Mouse (Mus musculus) liver, postnatal 0 days (tissue): ENCODE measurements around the gene Abcc10. TPM values are rescaled to one million over a fixed set of nuclear protein-coding genes. Genes with fewer than 3 reads are reported as not detected.

Source experiments
- ATAC-seq: fragments of 200-750 bp; cut with Nextera tagmentation; 2 replicates; pipeline ENCODE4 v1.8.0; 2017; ENCODE audit warnings: mild to moderate bottlenecking, moderate library complexity
- DNase-seq: peaks from one replicate; pipeline ENCODE4 v3.0.0-alpha.2; 2016
- H3K27ac ChIP-seq: fragments of 300-500 bp; sonication (generic); 2 replicates; pipeline ENCODE4 v1.5.1; 2014; ENCODE audit warnings: antibody characterized with exemption, moderate library complexity, mild to moderate bottlenecking, low read depth
- H3K27me3 ChIP-seq: fragments of 300-500 bp; sonication (generic); 2 replicates; pipeline ENCODE4 v1.6.1; 2014; ENCODE audit warnings: low read length, control low read depth, mixed read lengths; ENCODE audit not compliant: insufficient read depth
- H3K36me3 ChIP-seq: fragments of 300-500 bp; sonication (generic); replicated peaks from 2 replicates; pipeline ENCODE4 v1.6.1; 2014; ENCODE audit warnings: mild to moderate bottlenecking, control low read depth, low read length, moderate library complexity, mixed read lengths; ENCODE audit not compliant: insufficient read depth
- H3K4me1 ChIP-seq: fragments of 300-500 bp; sonication (generic); 2 replicates; pipeline ENCODE4 v1.6.1; 2014; ENCODE audit warnings: antibody characterized with exemption, mild to moderate bottlenecking, control low read depth; ENCODE audit not compliant: insufficient read depth
- H3K4me2 ChIP-seq: fragments of 300-500 bp; sonication (generic); 2 replicates; pipeline ENCODE4 v1.6.1; 2014; ENCODE audit warnings: low read depth, mild to moderate bottlenecking, low read length, moderate library complexity, mixed read lengths
- H3K4me3 ChIP-seq: fragments of 300-500 bp; sonication (generic); 2 replicates; pipeline ENCODE4 v1.5.1; 2014; ENCODE audit warnings: low read depth, low read length
- H3K9ac ChIP-seq: fragments of 300-500 bp; sonication (generic); replicated peaks from 2 replicates; pipeline ENCODE4 v1.6.1; 2014; ENCODE audit warnings: mild to moderate bottlenecking, moderate library complexity
- H3K9me3 ChIP-seq: fragments of 300-500 bp; sonication (generic); 2 replicates; pipeline ENCODE4 v1.6.1; 2016; ENCODE audit warnings: mild to moderate bottlenecking, control low read depth, low read length, mixed read lengths
- CTCF ChIP-seq: sonication (generic); IDR thresholded peaks from 2 replicates; pipeline ENCODE4 v1.5.1; 2016; ENCODE audit warnings: antibody characterized with exemption, low read depth
- EP300 ChIP-seq: IDR thresholded peaks from 2 replicates; pipeline ENCODE4 v1.6.1; 2016; ENCODE audit warnings: antibody characterized with exemption, low read depth, mild to moderate bottlenecking
- WGBS: fragments of 180-500 bp; shearing (Covaris S2); extraction: QIAGEN DNeasy Blood & Tissue Kit; methylation state at CpG from one replicate; pipeline ENCODE4 v1.1.7; 2014; ENCODE audit not compliant: insufficient replicate concordance; 5-methylcytosine and 5-hydroxymethylcytosine counted together
- polyA plus RNA-seq: library from polyadenylated mRNA; unstranded; fragments of >200 nt; fragmentation: Nextera tagmentation; extraction: Ambion mirVana; gene quantifications from 2 replicates; pipeline ENCODE4 v1.2.1, GENCODE M21; 2015

Gene Abcc10
- polyA plus RNA-seq, 1 experiment from 2014 or later, result 1.5 TPM

DNA sequence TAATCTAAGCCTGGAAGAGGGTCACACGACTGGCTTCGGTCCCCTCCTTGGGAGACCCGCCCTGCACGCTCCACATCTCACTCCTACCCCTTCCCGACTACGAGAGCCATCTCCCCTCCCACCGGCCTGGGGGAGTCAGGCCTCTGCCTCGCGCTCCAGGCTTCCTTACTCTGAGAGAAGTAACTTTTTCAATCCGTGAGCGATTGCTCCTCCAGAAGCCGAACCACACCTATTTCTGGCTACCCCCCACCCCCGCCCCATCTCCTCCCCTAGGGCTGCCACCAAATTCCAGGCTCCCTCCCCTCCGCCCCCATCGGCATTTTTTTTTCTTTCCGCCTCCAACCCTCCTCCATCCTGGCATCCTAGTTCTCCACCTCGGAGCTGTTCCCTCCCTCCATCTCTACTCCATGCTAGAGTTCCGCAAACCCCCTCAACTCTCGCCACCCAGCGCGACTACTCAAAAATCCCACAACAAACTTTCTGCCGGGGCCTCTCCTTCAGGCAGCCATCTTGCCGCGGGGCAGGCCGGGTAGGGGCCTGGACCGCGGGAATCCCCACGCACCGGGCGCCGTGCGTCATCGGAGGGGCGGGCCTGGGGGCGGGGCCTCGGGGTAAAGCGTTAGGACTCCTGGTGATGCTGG, 45.5 kb downstream of the Abcc10 start, which contains the start of gene Tjap1:
TSS of gene Tjap1 (minus strand) at position 544 of the 641 bp plus-strand sequence.
- DNase-seq (peak; percentile 94), ATAC-seq (peak; percentile 99)
- TF ChIP-seq EP300 (no peak), CTCF (no peak)
- Histone ChIP-seq H3K9ac (peak within 1 kb of the TSS; percentile 83), H3K27me3 (no peaks in the 10 kb centered on the region), H3K4me1 (peaks cover 16% of the 10 kb centered on the region), H3K27ac (peak within 1 kb of the TSS; percentile 73), H3K4me3 (peak within 1 kb of the TSS; percentile 77), H3K4me2 (peak within 1 kb of the TSS; percentile 89), H3K9me3 (no peaks in the 10 kb centered on the region), H3K36me3 (peaks cover 21% of the 10 kb centered on the region)
- under 1% methylated on average over 37 of the region's 37 CpGs for WGBS

DNA sequence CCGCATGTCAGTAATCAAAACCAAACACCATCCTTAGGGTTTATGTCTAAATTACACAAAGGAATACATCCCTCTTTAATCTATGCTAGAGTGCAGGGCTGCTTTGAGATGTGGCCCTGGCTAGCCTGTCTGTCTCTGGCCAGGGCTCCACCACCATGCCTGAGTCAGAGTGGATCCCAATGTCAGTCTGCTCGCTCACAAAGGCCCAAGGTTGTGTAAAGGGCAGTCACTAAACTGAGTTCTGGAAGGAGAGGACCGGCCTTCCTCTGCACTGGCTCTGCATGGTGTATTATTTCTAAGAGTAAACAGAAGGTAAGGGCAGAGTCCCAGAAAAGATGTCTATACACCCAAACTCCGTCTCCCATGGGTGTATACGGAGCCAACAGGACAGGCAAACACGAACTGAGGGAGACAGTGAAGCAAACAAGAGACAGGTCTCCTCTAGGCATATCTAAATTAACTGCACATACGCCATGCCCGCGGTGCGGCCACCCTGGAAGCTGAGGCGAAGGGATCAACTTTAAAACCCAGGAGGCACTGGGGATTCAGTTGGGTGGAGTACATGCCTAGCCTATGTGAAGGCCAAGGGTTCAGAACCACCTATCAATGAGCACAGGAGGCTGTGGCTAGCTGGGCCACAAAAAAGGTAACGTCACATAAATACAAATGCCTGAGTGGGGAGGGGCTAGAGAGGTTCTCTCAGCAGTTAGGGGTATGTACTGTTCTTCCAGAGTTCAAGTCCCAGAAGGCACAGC, 50.0 kb downstream of the Abcc10 start:
- TF ChIP-seq EP300 (no peak), CTCF (no peak)
- WGBS, result 80% methylated on average over 12 of the region's 12 CpGs
- no peak for DNase-seq
- peaks cover 13% of the 10 kb centered on the region for H3K4me1 ChIP-seq
- H3K36me3 ChIP-seq, result peaks cover 31% of the 10 kb centered on the region
- H3K9me3 ChIP-seq, result no peaks in the 10 kb centered on the region
- no peak overlapping the region; the same call in 1 of the 2 replicates for H3K9ac ChIP-seq
- no peak overlapping the region for H3K27ac ChIP-seq
- no peak overlapping the region for H3K4me3 ChIP-seq
- ATAC-seq, result no peak
- H3K4me2 ChIP-seq, result no peak overlapping the region
- no peaks in the 10 kb centered on the region for H3K27me3 ChIP-seq

DNA sequence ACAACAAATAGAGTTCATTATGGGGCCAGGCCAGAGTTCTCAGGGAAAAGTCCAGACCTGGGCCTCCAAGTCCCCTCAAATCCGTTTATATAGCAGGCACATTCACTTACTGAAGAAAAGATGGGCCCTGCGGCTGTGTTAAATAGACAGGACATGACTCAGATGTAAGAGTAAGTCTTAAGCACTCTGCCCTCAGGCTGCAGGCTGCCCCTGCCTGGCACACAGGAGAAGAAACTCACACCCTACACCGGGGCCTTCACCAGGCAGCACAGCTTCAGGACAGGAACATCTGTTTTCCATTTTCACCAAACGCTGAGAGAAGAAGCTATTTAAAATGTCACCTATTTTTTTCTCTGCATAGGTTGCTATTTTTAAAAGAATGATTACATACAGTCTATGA, 50.6 kb downstream of the Abcc10 start:
- ATAC-seq (no peak), DNase-seq (no peak)
- Histone ChIP-seq H3K27me3 (no peaks in the 10 kb centered on the region), H3K4me1 (peaks cover 10% of the 10 kb centered on the region), H3K36me3 (peaks cover 31% of the 10 kb centered on the region), H3K9me3 (no peaks in the 10 kb centered on the region), H3K27ac (no peak overlapping the region), H3K4me2 (no peak overlapping the region), H3K9ac (no peak overlapping the region), H3K4me3 (no peak overlapping the region)
- TF ChIP-seq CTCF, result no peak
- TF ChIP-seq EP300, result no peak
- WGBS, result 87% methylated on average over 4 of the region's 4 CpGs

DNA sequence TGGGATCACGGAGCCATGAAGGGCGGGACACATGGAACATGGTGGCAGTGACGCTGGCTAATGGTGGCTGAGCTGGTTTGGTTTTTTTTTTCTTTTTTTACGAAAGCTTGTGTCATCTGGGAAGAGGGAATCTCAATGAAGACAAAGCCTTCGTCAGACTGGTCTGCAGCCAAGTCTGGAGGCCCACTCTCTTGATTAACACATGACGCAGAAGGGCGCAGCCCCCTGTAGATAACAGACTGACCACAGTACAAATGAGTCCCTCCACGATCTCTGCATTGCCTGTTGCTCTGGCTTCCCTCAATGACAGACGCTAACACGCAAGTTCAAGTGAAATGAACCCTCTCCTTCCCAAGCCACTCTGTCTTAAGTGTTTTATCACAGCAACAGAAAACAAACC, 52.6 kb downstream of the Abcc10 start:
- Histone ChIP-seq H3K4me2 (no peak overlapping the region), H3K9me3 (no peaks in the 10 kb centered on the region), H3K27ac (no peak overlapping the region), H3K27me3 (no peaks in the 10 kb centered on the region), H3K36me3 (peaks cover 46% of the 10 kb centered on the region), H3K4me3 (no peak overlapping the region), H3K9ac (no peak overlapping the region), H3K4me1 (no peaks in the 10 kb centered on the region)
- 78% methylated on average over 10 of the region's 10 CpGs for WGBS
- TF ChIP-seq EP300 (no peak), CTCF (no peak)
- DNase-seq (no peak), ATAC-seq (no peak)

DNA sequence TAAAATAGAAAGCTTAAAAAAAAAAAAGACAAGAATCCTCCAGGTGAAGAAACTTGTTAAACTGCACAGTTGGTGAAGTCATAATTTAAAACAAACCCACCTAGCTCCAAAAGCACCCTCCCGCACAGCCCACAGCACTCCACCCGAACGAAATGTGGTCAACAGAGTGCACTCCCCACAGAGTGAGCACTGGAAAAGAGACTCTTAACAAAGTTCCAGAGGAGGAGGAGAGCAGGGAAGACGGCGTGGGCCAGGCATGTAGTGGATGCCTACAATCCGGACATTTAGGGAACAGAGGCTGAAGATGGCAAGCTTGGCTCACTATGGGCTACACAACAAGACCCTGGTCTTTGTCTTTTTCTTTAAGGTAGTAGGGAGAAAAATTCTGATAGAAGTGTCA, 53.1 kb downstream of the Abcc10 start:
- no peak for TF ChIP-seq CTCF
- TF ChIP-seq EP300, result no peak
- Histone ChIP-seq H3K4me1 (no peaks in the 10 kb centered on the region), H3K27me3 (no peaks in the 10 kb centered on the region), H3K4me2 (no peak overlapping the region), H3K4me3 (no peak overlapping the region), H3K27ac (no peak overlapping the region), H3K36me3 (peaks cover 43% of the 10 kb centered on the region), H3K9ac (no peak overlapping the region), H3K9me3 (no peaks in the 10 kb centered on the region)
- ATAC-seq (no peak), DNase-seq (no peak)
- WGBS, result 87% methylated on average over 6 of the region's 6 CpGs

DNA sequence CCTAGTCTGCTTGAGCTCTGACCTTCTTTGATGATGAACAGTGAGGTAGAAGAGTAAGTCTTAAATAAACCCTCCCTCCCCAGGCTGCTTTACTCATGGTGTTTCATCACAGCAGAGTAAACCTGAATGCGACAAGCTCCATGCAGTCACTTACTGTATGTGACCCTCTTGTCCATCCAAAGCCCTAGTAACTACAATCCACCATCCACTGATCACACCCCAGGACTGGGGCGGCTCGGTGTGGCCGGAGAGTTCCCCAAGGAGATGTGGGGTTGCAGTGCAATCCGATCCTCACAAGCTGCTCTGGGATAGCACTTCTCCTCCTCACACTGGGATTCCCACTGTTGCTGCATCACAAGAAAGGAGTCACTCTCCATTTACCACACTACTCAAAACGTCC, 53.7 kb downstream of the Abcc10 start:
- H3K36me3 ChIP-seq, result peaks cover 46% of the 10 kb centered on the region
- no peak overlapping the region for H3K9ac ChIP-seq
- 85% methylated on average over 6 of the region's 6 CpGs for WGBS

More for the DNA sequence above, 53.7 kb downstream of the Abcc10 start:
- no peak for ATAC-seq
- H3K4me3 ChIP-seq, result no peak overlapping the region
- no peak for DNase-seq
- H3K4me1 ChIP-seq, result no peaks in the 10 kb centered on the region
- TF ChIP-seq CTCF, result no peak
- no peak for TF ChIP-seq EP300
- no peaks in the 10 kb centered on the region for H3K27me3 ChIP-seq
- no peak overlapping the region for H3K27ac ChIP-seq
- no peak overlapping the region for H3K4me2 ChIP-seq
- no peaks in the 10 kb centered on the region for H3K9me3 ChIP-seq
